Mouse (Mus musculus) forebrain, embryonic 13.5 days (tissue): Measurements from ENCODE around the gene Prss46. TPM values are rescaled to one million over a fixed set of nuclear protein-coding genes. Genes with fewer than 3 reads are reported as not detected.

Experiments
- polyA plus RNA-seq: library from polyadenylated mRNA; unstranded; fragments of >200 nt; fragmentation: Nextera tagmentation; extraction: Ambion mirVana; gene quantifications from 2 replicates; pipeline ENCODE4 v1.2.1, GENCODE M21; 2015

The Prss46 gene
- polyA plus RNA-seq, 1 experiment from 2014 or later, result not detected

Other genes with a start within 250 kb of the Prss46 start
- 30.0 and 31.5 TPM in 2 replicates for gene Nradd, start 220.1 kb upstream of the Prss46 start, polyA plus RNA-seq
- gene Nbeal2, start 190.3 kb upstream of the Prss46 start, polyA plus RNA-seq, result 2.1 and 2.2 TPM in 2 replicates
- gene Ccdc12, start 188.0 kb upstream of the Prss46 start, polyA plus RNA-seq, result 146 and 152 TPM in 2 replicates
- gene Myl3, start 102.6 kb upstream of the Prss46 start, polyA plus RNA-seq, result 0.40 and 1.8 TPM in 2 replicates
- gene Pth1r, start 97.4 kb upstream of the Prss46 start, polyA plus RNA-seq, result 5.5 and 5.9 TPM in 2 replicates
- gene Prss42, start 46.3 kb upstream of the Prss46 start, polyA plus RNA-seq, result not detected in 2 replicates
- gene Prss44, start 30.5 kb upstream of the Prss46 start, polyA plus RNA-seq, result not detected in 2 replicates
- gene Prss43, start 17.8 kb upstream of the Prss46 start, polyA plus RNA-seq, result not detected in 2 replicates
- not detected in 2 replicates for gene Prss45, start 9.9 kb upstream of the Prss46 start, polyA plus RNA-seq
- gene Prss50, start 13.5 kb downstream of the Prss46 start, polyA plus RNA-seq, result 0.11 and 0.15 TPM in 2 replicates
- 0.62 and 0.90 TPM in 2 replicates for gene Als2cl, start 35.4 kb downstream of the Prss46 start, polyA plus RNA-seq
- gene Tmie, start 35.6 kb downstream of the Prss46 start, polyA plus RNA-seq, result 0.16 and 0.22 TPM in 2 replicates
- gene Fam240a, start 72.4 kb downstream of the Prss46 start, polyA plus RNA-seq, result not detected in 2 replicates
- not detected in 2 replicates for gene Tdgf1, start 101.7 kb downstream of the Prss46 start, polyA plus RNA-seq
- 0.13 and 0.34 TPM in 2 replicates for gene Lrrc2, start 107.0 kb downstream of the Prss46 start, polyA plus RNA-seq
- not detected in 2 replicates for gene Rtp3, start 146.1 kb downstream of the Prss46 start, polyA plus RNA-seq
- 0.81 TPM in 1 of 2 replicates, not detected in the other for gene Ltf, start 174.8 kb downstream of the Prss46 start, polyA plus RNA-seq
- 0.65 and 0.81 TPM in 2 replicates for gene Ccrl2, start 213.0 kb downstream of the Prss46 start, polyA plus RNA-seq